In genomic region chr7:141475805-141476158, GRCm38 (mm10) we compare ENCODE assay signal across 9 mouse cellular contexts. TPM values are rescaled to one million over a fixed set of nuclear protein-coding genes. Genes with fewer than 3 reads are reported as not detected.
A peak's percentile ranks its signal among the peaks of the same experiment; 100 is the strongest.
DNase-seq lines count a peak whose midpoint lies in the region; ATAC-seq and TF ChIP-seq lines count a peak whose summit lies in the region.
"Had no signal": no experiment of that assay in that cellular context is flagged by ENCODE, and none has a peak within 500 bp of the region (broad histone marks: within the 10 kb centered on the region; RNA-seq: fewer than 3 reads in every experiment).

No protein-coding gene starts in this region.

- H3K27ac ChIP-seq in embryonic facial prominence, embryonic 13.5 days: peak overlapping the region; percentile 90
- H3K27ac ChIP-seq in intestine, postnatal 0 days (ENCODE audit: low read depth, low read length): peak overlapping the region; percentile 87
- no peak overlapping the region for H3K27ac ChIP-seq in neural tube, embryonic 12.5 days

- H3K4me1 ChIP-seq in lung, adult 2 months (ENCODE audit: control insufficient read depth, insufficient read depth, low read length): peaks cover 16% of the 10 kb centered on the region; the same call in 1 of the 2 replicates
- peaks cover 46% of the 10 kb centered on the region for H3K4me1 ChIP-seq in embryonic facial prominence, embryonic 13.5 days
- peaks cover 10% of the 10 kb centered on the region; the same call in 1 of the 2 replicates for H3K4me1 ChIP-seq in intestine, postnatal 0 days (replicated peaks; ENCODE audit: control insufficient read depth, insufficient read depth, low read length)
- peaks cover 30% of the 10 kb centered on the region for H3K4me1 ChIP-seq in neural tube, embryonic 12.5 days

- no peaks in the 10 kb centered on the region for H3K9me3 ChIP-seq in embryonic facial prominence, embryonic 13.5 days
- H3K9me3 ChIP-seq in intestine, postnatal 0 days (ENCODE audit: control insufficient read depth): no peaks in the 10 kb centered on the region
- H3K9me3 ChIP-seq in neural tube, embryonic 12.5 days: no peaks in the 10 kb centered on the region

- TF ChIP-seq CTCF in lung, adult 2 months (IDR thresholded peaks at IDR 0.05; ENCODE audit: insufficient read depth, low read length): no peak
- no peak for TF ChIP-seq CTCF in intestine, postnatal 0 days (IDR thresholded peaks at IDR 0.05; ENCODE audit: low read depth)

- H3K36me3 ChIP-seq in embryonic facial prominence, embryonic 13.5 days: peaks cover 18% of the 10 kb centered on the region
- H3K36me3 ChIP-seq in intestine, postnatal 0 days (ENCODE audit: control insufficient read depth, insufficient read depth): peaks cover 17% of the 10 kb centered on the region
- peaks cover 20% of the 10 kb centered on the region for H3K36me3 ChIP-seq in neural tube, embryonic 12.5 days

- ATAC-seq in embryonic facial prominence, embryonic 13.5 days (ENCODE audit: insufficient number of reproducible peaks, insufficient read depth, low FRiP score, low TSS enrichment, low read depth): no peak
- no peak; the same call in 1 of the 2 replicates for ATAC-seq in intestine, postnatal 0 days
- ATAC-seq in neural tube, embryonic 12.5 days (ENCODE audit: low FRiP score, low read depth): no peak

- H3K4me2 ChIP-seq in embryonic facial prominence, embryonic 13.5 days: peak overlapping the region; percentile 86
- peak overlapping the region; percentile 98 for H3K4me2 ChIP-seq in intestine, postnatal 0 days (replicated peaks; ENCODE audit: low read depth)
- peak overlapping the region; percentile 81 for H3K4me2 ChIP-seq in neural tube, embryonic 12.5 days (replicated peaks)

- peak overlapping the region; percentile 66 for H3K4me3 ChIP-seq in lung, adult 2 months (replicated peaks; ENCODE audit: extremely low read depth, low read depth, low read length)
- H3K4me3 ChIP-seq in embryonic facial prominence, embryonic 13.5 days: peak overlapping the region; percentile 78
- peak overlapping the region; percentile 62 for H3K4me3 ChIP-seq in intestine, postnatal 0 days (ENCODE audit: low read depth, low read length)
- H3K4me3 ChIP-seq in neural tube, embryonic 12.5 days: peak overlapping the region; percentile 80

- H3K9ac ChIP-seq in embryonic facial prominence, embryonic 13.5 days: peak overlapping the region; percentile 82
- H3K9ac ChIP-seq in intestine, postnatal 0 days (ENCODE audit: low read depth, low read length): peak overlapping the region; percentile 59
- peak overlapping the region; percentile 89 for H3K9ac ChIP-seq in neural tube, embryonic 12.5 days

- no peaks in the 10 kb centered on the region; the same call in 1 of the 2 replicates for H3K27me3 ChIP-seq in embryonic facial prominence, embryonic 13.5 days
- H3K27me3 ChIP-seq in intestine, postnatal 0 days (replicated peaks; ENCODE audit: control insufficient read depth, insufficient read depth, low read length): no peaks in the 10 kb centered on the region
- H3K27me3 ChIP-seq in neural tube, embryonic 12.5 days (replicated peaks): peaks cover 21% of the 10 kb centered on the region

- TF ChIP-seq POLR2A in lung, adult 2 months (IDR thresholded peaks at IDR 0.05; ENCODE audit: borderline replicate concordance, extremely low read depth, low read depth, low read length): no peak

- no peak for DNase-seq in lung, adult 2 months
- DNase-seq in lung, postnatal 4 days: no peak
- DNase-seq in layer of hippocampus, adult 9-11 months: no peak
- DNase-seq in spleen, postnatal 10 days (ENCODE audit: low spot score in 2 of 2): no peak
- DNase-seq in layer of hippocampus, postnatal 36 days: no peak

- WGBS in lung, adult 2 months: under 1% methylated on average over 12 of the region's 12 CpGs
- whole genome bisulfite sequencing in embryonic facial prominence, embryonic 13.5 days: 1% methylated on average over 12 of the region's 12 CpGs
- WGBS in intestine, postnatal 0 days: 3% methylated on average over 12 of the region's 12 CpGs
- 2% methylated on average over 12 of the region's 12 CpGs for WGBS in neural tube, embryonic 12.5 days

RNA-seq across cellular contexts. Expression of gene Tspan4, which starts 0.7 kb away (rescaled TPM):
- 91.1 and 150 TPM in 2 replicates for polyA plus RNA-seq in lung, adult 2 months (2012; rRNA removed)
- 46.4 and 55.6 TPM in 2 replicates for polyA plus RNA-seq in embryonic facial prominence, embryonic 13.5 days (2015; fragmentation: Nextera tagmentation; extraction: Ambion mirVana)
- polyA plus RNA-seq in intestine, postnatal 0 days (2015; fragmentation: Nextera tagmentation; extraction: Ambion mirVana): 39.7 and 40.1 TPM in 2 replicates
- 34.2 and 37.1 TPM in 2 replicates for polyA plus RNA-seq in neural tube, embryonic 12.5 days (2016; fragmentation: Nextera tagmentation; extraction: Ambion mirVana)
- total RNA-seq in layer of hippocampus, postnatal 36 days (2021): 10 to 100 TPM; 13.1 to 13.7 TPM
- total RNA-seq: neutrophil, adult 5-6 weeks had no signal

RNA-seq across cellular contexts. Expression of gene Polr2l, which starts 0.8 kb away (rescaled TPM):
- 29.0 and 30.9 TPM in 2 replicates for polyA plus RNA-seq in lung, adult 2 months (2012; rRNA removed)
- 64.5 and 70.3 TPM in 2 replicates for polyA plus RNA-seq in embryonic facial prominence, embryonic 13.5 days (2015; fragmentation: Nextera tagmentation; extraction: Ambion mirVana)
- 36.8 and 37.9 TPM in 2 replicates for polyA plus RNA-seq in intestine, postnatal 0 days (2015; fragmentation: Nextera tagmentation; extraction: Ambion mirVana)
- 73.5 and 80.6 TPM in 2 replicates for polyA plus RNA-seq in neural tube, embryonic 12.5 days (2016; fragmentation: Nextera tagmentation; extraction: Ambion mirVana)
- total RNA-seq in layer of hippocampus, postnatal 36 days (2021): 10 to 100 TPM; 42.8 to 44.9 TPM

RNA-seq across cellular contexts. Expression of gene Cd151, which starts 8.6 kb away (rescaled TPM):
- 537 and 555 TPM in 2 replicates for polyA plus RNA-seq in lung, adult 2 months (2012; rRNA removed)
- 16.5 and 16.6 TPM in 2 replicates for polyA plus RNA-seq in embryonic facial prominence, embryonic 13.5 days (2015; fragmentation: Nextera tagmentation; extraction: Ambion mirVana)
- polyA plus RNA-seq in intestine, postnatal 0 days (2015; fragmentation: Nextera tagmentation; extraction: Ambion mirVana): 27.6 and 29.3 TPM in 2 replicates
- 20.6 and 22.7 TPM in 2 replicates for polyA plus RNA-seq in neural tube, embryonic 12.5 days (2016; fragmentation: Nextera tagmentation; extraction: Ambion mirVana)
- 10 to 100 TPM; 21.4 to 21.5 TPM for total RNA-seq in layer of hippocampus, postnatal 36 days (2021)

RNA-seq across cellular contexts. Expression of gene Cracr2b, which starts 14.9 kb away (rescaled TPM):
- polyA plus RNA-seq in lung, adult 2 months (2012; rRNA removed): 177 and 239 TPM in 2 replicates
- 11.5 and 12.7 TPM in 2 replicates for polyA plus RNA-seq in embryonic facial prominence, embryonic 13.5 days (2015; fragmentation: Nextera tagmentation; extraction: Ambion mirVana)
- 12.6 and 12.7 TPM in 2 replicates for polyA plus RNA-seq in intestine, postnatal 0 days (2015; fragmentation: Nextera tagmentation; extraction: Ambion mirVana)
- polyA plus RNA-seq in neural tube, embryonic 12.5 days (2016; fragmentation: Nextera tagmentation; extraction: Ambion mirVana): 6.7 and 7.6 TPM in 2 replicates
- total RNA-seq in layer of hippocampus, postnatal 36 days (2021): 1 to 10 TPM; 3.9 to 6.0 TPM

RNA-seq across cellular contexts. Expression of gene Pnpla2, which starts 20.8 kb away (rescaled TPM):
- 289 and 356 TPM in 2 replicates for polyA plus RNA-seq in lung, adult 2 months (2012; rRNA removed)
- polyA plus RNA-seq in embryonic facial prominence, embryonic 13.5 days (2015; fragmentation: Nextera tagmentation; extraction: Ambion mirVana): 13.4 and 13.5 TPM in 2 replicates
- 75.5 and 79.4 TPM in 2 replicates for polyA plus RNA-seq in intestine, postnatal 0 days (2015; fragmentation: Nextera tagmentation; extraction: Ambion mirVana)
- polyA plus RNA-seq in neural tube, embryonic 12.5 days (2016; fragmentation: Nextera tagmentation; extraction: Ambion mirVana): 15.8 and 16.5 TPM in 2 replicates
- total RNA-seq in layer of hippocampus, postnatal 36 days (2021): 10 to 100 TPM; 17.7 to 27.0 TPM

Comparison
In these comparisons a context has a peak if more than half of its experiments do, and no peak if none do; other contexts are left out.
1. RNA of gene Cd151, which starts 8.6 kb away (polyA plus RNA-seq): 537 to 555 TPM in lung, adult 2 months; 27.6 to 29.3 TPM in intestine, postnatal 0 days, 20.6 to 22.7 TPM in neural tube, embryonic 12.5 days and 16.5 to 16.6 TPM in embryonic facial prominence, embryonic 13.5 days; every median in the first group is over 10 times any median in the second.
2. Peak in every context shown above with its lines, with median percentiles within 50 percentile points of each other: H3K4me3 ChIP-seq, H3K4me2 ChIP-seq and H3K9ac ChIP-seq.